Mouse (Mus musculus) gastrocnemius, postnatal 4 days (tissue): ENCODE results near the gene Tas2r114. TPM values are rescaled to one million over a fixed set of nuclear protein-coding genes. Genes with fewer than 3 reads are reported as not detected.

ENCODE experiments used
- DNase-seq, 2 experiments: peaks; one replicate each; pipeline ENCODE4 v3.0.0; 2021 to 2022; ENCODE audit warnings: low spot score in 2 of 2, mixed read lengths in 2 of 2
- long read RNA-seq, 2 experiments: library from polyadenylated mRNA; stranded (forward); transcript quantifications; one replicate each; pipeline ENCODE4 v2.0.0; 2021
- total RNA-seq, 2 experiments: library from RNA; stranded (reverse); gene quantifications; 2 replicates each; pipeline ENCODE4 v1.2.3; 2021

Gene Tas2r114
- not detected for total RNA-seq
- long read RNA-seq, experiment 1, result 0 reads
- long read RNA-seq, experiment 2, result 0 reads

- no peak for DNase-seq
These were observed at the start of gene Tas2r114 for GRCm38 (mm10) chr6:131689963-131690362. Gene Tas2r114, minus strand, starts transcription at chr6:131690063.

GRCm38 (mm10) chr6:131712803-131713202, 22.9 kb upstream of the Tas2r114 start:
- no peak for DNase-seq

GRCm38 (mm10) chr6:131687395-131687794, 2.5 kb downstream of the Tas2r114 start, which contains the start of gene Tas2r105:
Gene Tas2r105, minus strand, starts transcription at chr6:131687495.
- no peak for DNase-seq

- DNase-seq, result no peak
These were observed 4.2 kb downstream of the Tas2r114 start, which contains the start of gene Tas2r104 for GRCm38 (mm10) chr6:131685644-131686043. Gene Tas2r104, minus strand, starts transcription at chr6:131685744.

GRCm38 (mm10) chr6:131678786-131679185, 11.1 kb downstream of the Tas2r114 start, which contains the start of gene Tas2r106:
Gene Tas2r106, minus strand, starts transcription at chr6:131678886.
- no peak for DNase-seq

GRCm38 (mm10) chr6:131660049-131660448, 29.8 kb downstream of the Tas2r114 start, which contains the start of gene Tas2r107:
Gene Tas2r107, minus strand, starts transcription at chr6:131660149.
- DNase-seq, result no peak

Other genes with a start within 250 kb of the Tas2r114 start
- not detected for gene 5430401F13Rik, start 203.7 kb downstream of the Tas2r114 start, total RNA-seq
- gene Gm6619, start 203.7 kb downstream of the Tas2r114 start, total RNA-seq, result not detected
- gene Tas2r130, start 59.2 kb downstream of the Tas2r114 start, total RNA-seq, result not detected
- not detected for gene Tas2r107, start 29.9 kb downstream of the Tas2r114 start, total RNA-seq
- gene Tas2r106, start 11.2 kb downstream of the Tas2r114 start, total RNA-seq, result not detected
- not detected for gene Tas2r104, start 4.3 kb downstream of the Tas2r114 start, total RNA-seq
- not detected for gene Tas2r105, start 2.6 kb downstream of the Tas2r114 start, total RNA-seq